Mouse (Mus musculus) frontal cortex, adult (tissue): Measurements from ENCODE around the gene Masp1.

Experiments
- ATAC-seq: cut with Nextera tagmentation; 2 replicates; pipeline ENCODE4 v1.9.2; 2017; ENCODE audit warnings: mild to moderate bottlenecking, moderate library complexity, mixed read lengths; ENCODE audit not compliant: low TSS enrichment

Masp1 gene

GRCm38 (mm10) chr16:23458906-23459588, 61.6 kb downstream of the Masp1 start:
- ATAC-seq: no peak

- ATAC-seq: no peak
Measured at GRCm38 (mm10) chr16:23457338-23457737, 63.3 kb downstream of the Masp1 start.

- ATAC-seq: no peak
Measured at GRCm38 (mm10) chr16:23456534-23456933, 64.1 kb downstream of the Masp1 start.

GRCm38 (mm10) chr16:23454376-23454775, 66.2 kb downstream of the Masp1 start:
- peak; percentile 73; the same call in 1 of the 2 replicates for ATAC-seq

- peak; percentile 82 for ATAC-seq
Measured at GRCm38 (mm10) chr16:23452476-23452875, 68.1 kb downstream of the Masp1 start.

GRCm38 (mm10) chr16:23450816-23451215, 69.8 kb downstream of the Masp1 start:
- ATAC-seq: no peak

- no peak for ATAC-seq
Measured at GRCm38 (mm10) chr16:23449946-23450345, 70.7 kb downstream of the Masp1 start.

GRCm38 (mm10) chr16:23444231-23444630, 76.4 kb downstream of the Masp1 start:
- no peak for ATAC-seq

GRCm38 (mm10) chr16:23437404-23438166, 83.0 kb downstream of the Masp1 start:
- no peak for ATAC-seq

- ATAC-seq: no peak
Measured at GRCm38 (mm10) chr16:23429991-23430390, 90.6 kb downstream of the Masp1 start.

- no peak for ATAC-seq
Measured at GRCm38 (mm10) chr16:23428647-23429319, 91.8 kb downstream of the Masp1 start, which contains the start of gene Rtp1. Gene Rtp1, plus strand, starts transcription at chr16:23429133.

GRCm38 (mm10) chr16:23427701-23428100, 92.9 kb downstream of the Masp1 start:
- no peak for ATAC-seq

- ATAC-seq: no peak
Measured at GRCm38 (mm10) chr16:23423825-23424224, 96.8 kb downstream of the Masp1 start.

- ATAC-seq: no peak
Measured at GRCm38 (mm10) chr16:23419565-23420085, 101.0 kb downstream of the Masp1 start.

- ATAC-seq: no peak
Measured at GRCm38 (mm10) chr16:23417456-23418240, 103.0 kb downstream of the Masp1 start.

- no peak for ATAC-seq
Measured at GRCm38 (mm10) chr16:23416657-23417293, 103.8 kb downstream of the Masp1 start.

GRCm38 (mm10) chr16:23416261-23416656, 104.4 kb downstream of the Masp1 start:
- no peak for ATAC-seq

GRCm38 (mm10) chr16:23412930-23413329, 107.7 kb downstream of the Masp1 start:
- peak; percentile 57; the same call in 1 of the 2 replicates for ATAC-seq

- ATAC-seq: peak; percentile 52; the same call in 1 of the 2 replicates
Measured at GRCm38 (mm10) chr16:23403008-23403755, 117.4 kb downstream of the Masp1 start.

- ATAC-seq: peak; percentile 41; the same call in 1 of the 2 replicates
Measured at GRCm38 (mm10) chr16:23401959-23402358, 118.7 kb downstream of the Masp1 start.
